Mouse (Mus musculus) liver, embryonic 12.5 days (tissue): Measurements from ENCODE around the gene Nlrx1. TPM values are rescaled to one million over a fixed set of nuclear protein-coding genes. Genes with fewer than 3 reads are reported as not detected.

Experiments used
- ATAC-seq: fragments of 200-750 bp; cut with Nextera tagmentation; 2 replicates; pipeline ENCODE4 v1.8.0; 2017; ENCODE audit warnings: moderate number of reproducible peaks, mild to moderate bottlenecking, moderate library complexity
- H3K27ac ChIP-seq: fragments of 300-500 bp; sonication (generic); 2 replicates; pipeline ENCODE4 v1.5.1; 2016; ENCODE audit warnings: mild to moderate bottlenecking
- H3K27me3 ChIP-seq: fragments of 300-500 bp; sonication (generic); replicated peaks from 2 replicates; pipeline ENCODE4 v1.6.1; 2016; ENCODE audit warnings: mild to moderate bottlenecking, moderate library complexity
- H3K36me3 ChIP-seq: fragments of 300-500 bp; sonication (generic); 2 replicates; pipeline ENCODE4 v1.6.1; 2016; ENCODE audit warnings: mild to moderate bottlenecking, moderate library complexity
- H3K4me1 ChIP-seq: fragments of 300-500 bp; sonication (generic); 2 replicates; pipeline ENCODE4 v1.6.1; 2016
- H3K4me2 ChIP-seq: fragments of 300-500 bp; sonication (generic); 2 replicates; pipeline ENCODE4 v1.6.1; 2016; ENCODE audit warnings: mild to moderate bottlenecking, moderate library complexity
- H3K4me3 ChIP-seq: fragments of 300-500 bp; sonication (generic); 2 replicates; pipeline ENCODE4 v1.5.1; 2016; ENCODE audit warnings: mild to moderate bottlenecking, moderate library complexity
- H3K9ac ChIP-seq: fragments of 300-500 bp; sonication (generic); 2 replicates; pipeline ENCODE4 v1.6.1; 2016; ENCODE audit warnings: mild to moderate bottlenecking, moderate library complexity
- H3K9me3 ChIP-seq: fragments of 300-500 bp; sonication (generic); replicated peaks from 2 replicates; pipeline ENCODE4 v1.6.1; 2016; ENCODE audit warnings: mild to moderate bottlenecking, moderate library complexity
- WGBS: fragments of 180-500 bp; shearing (Covaris S2); methylation state at CpG from one replicate; pipeline ENCODE4 v1.1.7; 2016; ENCODE audit not compliant: insufficient replicate concordance; 5-methylcytosine and 5-hydroxymethylcytosine counted together
- polyA plus RNA-seq: library from polyadenylated mRNA; unstranded; fragments of >200 nt; fragmentation: Nextera tagmentation; extraction: Ambion mirVana; gene quantifications from 2 replicates; pipeline ENCODE4 v1.2.1, GENCODE M21; 2016

Gene Nlrx1
- polyA plus RNA-seq, 1 experiment from 2014 or later: 4.0 TPM

DNA sequence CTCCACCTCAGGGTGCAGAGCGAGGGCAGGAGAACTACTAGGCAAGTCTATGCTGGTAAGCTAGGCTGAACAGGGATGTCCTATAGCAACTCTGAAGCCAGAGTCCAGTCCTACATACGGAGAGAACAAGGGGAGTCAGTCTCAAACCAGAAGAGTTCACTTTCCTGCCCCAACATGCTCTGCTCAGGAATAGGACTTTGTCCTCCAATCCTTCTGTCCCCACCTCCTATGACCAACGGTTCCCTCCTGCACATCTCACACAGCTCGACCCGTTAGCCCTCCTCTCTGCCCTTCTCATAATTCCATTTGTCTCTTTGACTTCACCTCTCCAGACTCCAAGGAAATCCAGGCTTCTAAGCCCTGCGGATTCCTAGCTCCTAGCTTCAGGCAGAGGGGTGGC is 20.5 kb downstream of the Nlrx1 start:
- H3K27me3 ChIP-seq: peaks cover 15% of the 10 kb centered on the region
- ATAC-seq: no peak
- H3K36me3 ChIP-seq: no peaks in the 10 kb centered on the region

DNA sequence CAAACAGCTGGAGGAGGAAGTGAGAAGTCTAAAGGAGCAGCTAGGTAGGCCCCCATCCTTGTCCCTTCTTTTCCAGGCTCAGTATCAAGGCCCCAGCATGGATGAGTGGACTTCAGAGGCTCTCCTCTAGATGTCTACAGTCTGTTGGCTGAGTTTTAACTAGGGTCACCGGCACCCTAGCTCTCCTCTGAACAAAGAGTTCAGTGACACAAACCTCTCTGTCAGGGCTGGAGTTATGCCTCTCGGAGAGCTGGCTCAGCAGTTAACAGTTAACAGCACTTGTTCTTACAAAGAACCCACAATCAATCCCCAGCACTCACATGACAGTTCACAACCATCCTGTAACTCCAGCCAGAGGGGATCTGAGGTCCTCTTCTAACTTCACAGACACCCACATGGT is 24.8 kb downstream of the Nlrx1 start:
- Histone ChIP-seq H3K4me2 (no peak overlapping the region), H3K36me3 (no peaks in the 10 kb centered on the region), H3K9me3 (no peaks in the 10 kb centered on the region), H3K27ac (no peak overlapping the region), H3K4me1 (peaks cover 12% of the 10 kb centered on the region; the same call in 1 of the 2 replicates), H3K27me3 (peaks cover 13% of the 10 kb centered on the region), H3K9ac (no peak overlapping the region), H3K4me3 (no peak overlapping the region)
- 54% methylated on average over 2 of the region's 2 CpGs for WGBS
- no peak for ATAC-seq

More for the DNA sequence above, 20.5 kb downstream of the Nlrx1 start:
- Histone ChIP-seq H3K4me3 (no peak overlapping the region), H3K9me3 (no peaks in the 10 kb centered on the region), H3K4me2 (no peak overlapping the region), H3K9ac (no peak overlapping the region), H3K27ac (no peak overlapping the region), H3K4me1 (peaks cover 30% of the 10 kb centered on the region)
- WGBS: 65% methylated on average over 6 of the region's 6 CpGs

DNA sequence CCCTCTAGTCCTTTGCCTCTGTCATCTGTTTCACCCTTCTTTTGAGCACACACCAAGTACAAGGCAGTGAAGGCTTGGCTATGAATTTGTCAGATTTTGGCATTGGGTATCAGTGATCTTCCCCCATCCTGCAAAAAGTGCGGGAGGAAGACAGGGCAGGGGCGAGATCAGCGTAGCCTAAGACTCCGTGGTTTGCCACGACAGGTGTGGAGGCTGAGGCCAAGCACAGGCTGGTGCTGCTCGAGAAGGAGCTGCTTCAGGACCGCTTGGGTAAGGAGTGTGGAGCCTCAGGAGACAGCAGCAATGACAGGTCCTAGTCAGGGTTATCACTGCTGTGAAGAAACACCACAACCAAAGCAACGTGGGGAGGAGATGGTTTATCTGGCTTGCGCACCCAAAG is 27.0 kb downstream of the Nlrx1 start:
- ATAC-seq: no peak

DNA sequence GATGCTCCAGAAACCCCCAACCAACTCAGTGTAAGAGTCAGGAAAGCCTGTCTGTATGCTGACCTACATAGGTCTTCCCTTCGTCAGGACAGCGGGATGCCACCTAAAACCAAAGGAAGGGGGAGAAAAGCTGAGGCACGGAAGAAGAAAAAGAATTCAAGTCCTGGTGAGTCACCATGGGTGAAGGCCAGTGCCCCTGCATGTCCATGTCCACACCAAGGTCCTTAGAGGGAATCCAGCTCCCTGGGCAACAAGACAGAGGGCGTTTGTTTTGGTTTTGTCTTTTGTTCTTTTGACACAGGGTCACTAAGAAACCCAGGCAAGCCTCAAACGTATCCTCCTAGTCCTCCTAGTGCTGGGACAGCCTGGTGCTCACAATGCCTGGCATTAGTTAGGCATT is 27.5 kb downstream of the Nlrx1 start:
- no peaks in the 10 kb centered on the region for H3K36me3 ChIP-seq
- 59% methylated on average over 5 of the region's 5 CpGs for WGBS
- no peak overlapping the region for H3K4me2 ChIP-seq
- no peak overlapping the region for H3K27ac ChIP-seq
- no peak overlapping the region for H3K9ac ChIP-seq
- H3K27me3 ChIP-seq: peaks cover 13% of the 10 kb centered on the region
- no peak for ATAC-seq
- H3K9me3 ChIP-seq: no peaks in the 10 kb centered on the region
- no peak overlapping the region for H3K4me3 ChIP-seq
- H3K4me1 ChIP-seq: 0 out of 2 replicates have a peak, but pooled peaks cover 3% of the 10 kb centered on the region

More for the DNA sequence above, 27.0 kb downstream of the Nlrx1 start:
- no peaks in the 10 kb centered on the region for H3K36me3 ChIP-seq
- H3K27me3 ChIP-seq: peaks cover 13% of the 10 kb centered on the region
- H3K4me3 ChIP-seq: no peak overlapping the region
- H3K4me2 ChIP-seq: no peak overlapping the region
- WGBS: 40% methylated on average over 9 of the region's 9 CpGs
- no peak overlapping the region for H3K9ac ChIP-seq
- H3K9me3 ChIP-seq: no peaks in the 10 kb centered on the region
- no peak overlapping the region for H3K27ac ChIP-seq
- 0 out of 2 replicates have a peak, but pooled peaks cover 3% of the 10 kb centered on the region for H3K4me1 ChIP-seq

DNA sequence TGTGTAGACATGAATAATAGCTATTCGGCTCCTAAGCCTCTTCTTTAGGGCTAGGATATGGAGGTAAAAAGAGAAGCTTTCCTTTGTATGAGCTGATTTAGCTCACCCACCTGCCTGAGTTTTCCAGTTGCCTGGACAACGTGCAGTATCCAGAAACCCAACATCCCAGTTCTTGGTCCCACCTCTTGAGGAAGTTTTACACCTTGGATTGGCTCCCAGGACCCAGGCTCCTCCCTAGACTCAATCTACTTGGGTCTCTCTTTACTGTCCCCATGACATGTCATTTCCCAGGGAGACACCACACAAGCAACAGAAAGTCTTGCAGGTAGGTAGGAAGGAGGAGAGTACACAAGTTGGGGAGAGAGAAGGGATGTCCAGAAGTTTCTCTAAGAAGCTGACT is 28.0 kb downstream of the Nlrx1 start, which contains the start of gene Ccdc153:
Ccdc153 (plus strand) TSS at position 278 of the 400 bp plus-strand sequence.
- 52% methylated on average over 2 of the region's 2 CpGs for WGBS
- Histone ChIP-seq H3K36me3 (no peaks in the 10 kb centered on the region), H3K4me1 (0 out of 2 replicates have a peak, but pooled peaks cover 3% of the 10 kb centered on the region), H3K9me3 (no peaks in the 10 kb centered on the region), H3K4me3 (no peak within 1 kb of the TSS), H3K4me2 (no peak within 1 kb of the TSS), H3K27me3 (peaks cover 13% of the 10 kb centered on the region), H3K27ac (no peak within 1 kb of the TSS), H3K9ac (no peak within 1 kb of the TSS)
- ATAC-seq: no peak

DNA sequence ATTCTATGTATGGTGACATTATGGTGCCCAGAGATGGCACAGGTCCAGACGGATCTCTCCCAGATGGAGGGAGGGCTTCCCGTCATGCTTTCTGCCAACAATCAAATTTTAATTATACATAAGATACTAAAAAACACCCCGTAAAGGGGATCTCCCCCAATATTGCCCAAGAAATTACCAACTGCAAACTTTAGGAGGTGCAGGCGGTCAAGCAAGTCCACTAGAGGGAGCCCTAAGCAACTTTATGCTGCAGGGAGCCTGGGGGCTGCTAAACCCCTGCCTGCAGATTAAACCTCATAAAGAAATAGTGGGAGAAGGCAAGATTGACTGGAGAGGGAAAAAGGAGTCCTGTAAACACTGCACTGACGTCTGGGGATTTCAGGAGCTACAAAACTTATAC is 29.0 kb downstream of the Nlrx1 start:
- Histone ChIP-seq H3K36me3 (no peaks in the 10 kb centered on the region), H3K9ac (no peak overlapping the region), H3K27me3 (peaks cover 13% of the 10 kb centered on the region), H3K9me3 (no peaks in the 10 kb centered on the region), H3K4me1 (peaks cover 10% of the 10 kb centered on the region), H3K4me2 (no peak overlapping the region), H3K27ac (no peak overlapping the region), H3K4me3 (no peak overlapping the region)
- WGBS: 7% methylated on average over 5 of the region's 5 CpGs
- ATAC-seq: no peak

DNA sequence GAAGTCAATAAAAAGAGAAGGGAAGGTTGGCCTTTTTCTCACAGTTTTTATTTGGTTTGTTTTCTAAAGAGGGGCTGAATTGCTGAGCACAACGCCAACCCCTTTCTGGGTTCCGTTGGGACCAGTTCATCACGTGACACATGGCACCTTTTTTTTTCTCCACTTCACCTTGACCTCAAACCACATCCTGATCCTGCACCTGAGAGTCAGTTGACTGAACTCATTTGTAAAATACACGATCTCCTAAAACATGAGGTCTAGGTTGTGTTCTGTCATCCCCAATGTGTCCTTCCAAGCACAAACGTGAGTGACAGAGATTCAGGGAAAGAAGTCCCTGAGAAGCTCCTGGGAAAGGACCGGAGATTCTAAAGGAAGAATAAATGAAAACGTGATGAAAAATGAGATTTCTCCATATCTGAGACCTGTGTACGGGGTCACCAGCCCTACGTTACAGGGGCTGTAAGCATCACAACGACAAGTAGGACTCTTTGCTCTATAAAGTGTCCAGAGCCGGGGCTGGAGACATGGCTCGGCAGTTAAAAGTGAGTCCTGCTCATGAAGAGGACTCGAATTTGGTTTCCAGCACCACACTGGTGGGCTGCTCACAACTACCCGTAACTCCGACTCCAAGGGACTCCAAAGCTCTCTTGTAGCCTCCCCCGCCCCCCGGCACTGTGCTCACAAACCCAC is 29.8 kb downstream of the Nlrx1 start:
- ATAC-seq: no peak
- WGBS: 68% methylated on average over 17 of the region's 17 CpGs
- H3K9ac ChIP-seq: no peak overlapping the region

DNA sequence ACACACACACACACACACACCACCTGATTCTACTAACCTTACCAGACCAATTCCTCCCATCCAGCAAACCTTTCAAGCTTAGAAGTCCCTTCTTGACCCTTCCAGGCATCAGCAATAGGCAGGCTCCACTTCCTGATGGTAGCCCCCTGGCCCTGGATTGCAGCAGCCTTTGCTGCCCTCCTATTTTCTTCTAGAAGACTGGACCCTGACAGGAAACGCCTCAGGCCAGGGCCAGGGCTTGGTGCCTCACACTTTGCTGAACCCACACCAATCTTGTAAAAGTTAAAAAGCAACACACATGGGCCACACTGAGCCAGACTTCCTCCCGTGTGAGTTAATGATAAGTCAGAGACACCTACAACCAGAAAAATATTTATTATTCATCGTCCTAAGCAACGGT is 31.3 kb downstream of the Nlrx1 start:
- no peak for ATAC-seq
- Histone ChIP-seq H3K27me3 (peaks cover 13% of the 10 kb centered on the region), H3K27ac (no peak overlapping the region), H3K36me3 (no peaks in the 10 kb centered on the region), H3K4me3 (no peak overlapping the region), H3K9me3 (no peaks in the 10 kb centered on the region), H3K4me1 (peaks cover 23% of the 10 kb centered on the region), H3K9ac (no peak overlapping the region), H3K4me2 (no peak overlapping the region)
- 63% methylated on average over 4 of the region's 4 CpGs for WGBS

More for the DNA sequence above, 29.8 kb downstream of the Nlrx1 start:
- Histone ChIP-seq H3K36me3 (no peaks in the 10 kb centered on the region), H3K4me3 (no peak overlapping the region), H3K27ac (no peak overlapping the region), H3K4me1 (peaks cover 11% of the 10 kb centered on the region), H3K4me2 (no peak overlapping the region), H3K9me3 (no peaks in the 10 kb centered on the region), H3K27me3 (peaks cover 13% of the 10 kb centered on the region)

DNA sequence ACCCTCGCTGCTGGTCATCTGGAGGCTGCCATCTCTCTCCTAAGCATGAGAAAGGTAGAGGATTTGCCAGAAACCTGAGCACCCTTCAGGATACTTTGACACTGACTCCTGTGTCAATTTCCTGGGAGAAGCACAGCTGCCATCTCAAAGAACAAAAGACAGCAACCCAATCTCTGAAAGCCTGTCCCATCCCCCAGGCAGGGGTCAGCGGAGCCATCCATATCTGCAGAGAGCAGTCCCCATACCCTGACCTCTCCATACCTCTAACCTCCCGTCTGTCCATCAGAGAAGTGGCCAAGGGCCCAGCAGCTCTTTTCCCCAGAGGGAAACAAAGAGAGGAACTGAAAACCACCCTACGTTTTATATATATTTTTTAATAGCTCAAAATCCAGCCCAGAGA is 31.8 kb downstream of the Nlrx1 start:
- 61% methylated on average over 4 of the region's 4 CpGs for WGBS
- Histone ChIP-seq H3K9ac (no peak overlapping the region), H3K4me2 (no peak overlapping the region)

DNA sequence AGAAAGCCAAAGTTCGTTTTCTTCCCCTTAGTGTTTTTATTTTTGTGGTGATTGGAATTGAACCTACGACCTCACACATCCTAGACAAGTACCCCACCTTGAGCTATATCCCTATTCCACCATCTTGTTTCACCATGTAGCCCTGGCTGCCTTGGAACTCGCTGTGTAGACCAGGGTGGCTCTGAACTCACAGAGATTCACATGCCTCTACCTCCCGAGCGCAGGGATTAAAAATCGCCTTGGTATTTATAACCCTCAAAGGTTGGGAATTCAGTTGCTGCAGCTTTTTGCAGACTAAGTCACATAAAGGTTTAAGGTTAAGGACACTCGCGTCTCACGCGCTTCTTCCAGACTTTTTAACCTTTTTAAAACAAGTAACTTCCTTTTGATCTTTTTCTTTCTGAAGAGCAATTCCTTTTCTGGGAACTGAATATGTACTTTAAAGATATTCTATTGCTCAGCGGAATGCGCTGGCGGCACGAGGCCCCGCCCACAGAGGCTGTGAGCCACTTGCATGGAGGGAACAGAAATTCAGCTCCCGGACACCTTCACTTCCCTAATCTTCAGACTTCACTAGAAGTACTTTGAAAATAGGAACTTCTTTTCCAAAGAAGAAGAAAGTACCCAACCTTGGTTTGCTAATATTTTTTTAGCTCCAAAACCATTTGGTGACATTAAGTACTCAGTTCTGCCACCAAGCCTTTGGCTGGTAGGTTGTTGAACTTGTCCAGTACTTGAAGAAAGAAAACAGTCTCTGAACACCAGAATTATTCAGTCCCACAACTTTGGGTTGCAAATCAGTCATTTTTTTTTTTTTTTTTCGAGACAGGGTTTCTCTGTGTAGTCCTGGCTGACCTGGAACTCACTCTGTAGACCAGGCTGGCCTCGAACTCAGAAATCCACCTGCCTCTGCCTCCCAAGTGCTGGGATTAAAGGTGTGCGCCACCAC is 33.6 kb downstream of the Nlrx1 start:
- H3K4me3 ChIP-seq: peak overlapping the region; percentile 95
- H3K9ac ChIP-seq: peak overlapping the region; percentile 97
- WGBS: 13% methylated on average over 19 of the region's 19 CpGs
- peak overlapping the region; percentile 91 for H3K27ac ChIP-seq
- no peaks in the 10 kb centered on the region for H3K9me3 ChIP-seq
- ATAC-seq: peak; percentile 56
- H3K27me3 ChIP-seq: no peaks in the 10 kb centered on the region
- peaks cover 36% of the 10 kb centered on the region for H3K4me1 ChIP-seq
- peak overlapping the region; percentile 96 for H3K4me2 ChIP-seq
- H3K36me3 ChIP-seq: no peaks in the 10 kb centered on the region

More for the DNA sequence above, 31.8 kb downstream of the Nlrx1 start:
- Histone ChIP-seq H3K4me1 (peaks cover 28% of the 10 kb centered on the region), H3K4me3 (no peak overlapping the region), H3K9me3 (no peaks in the 10 kb centered on the region), H3K27me3 (peaks cover 13% of the 10 kb centered on the region), H3K36me3 (no peaks in the 10 kb centered on the region), H3K27ac (no peak overlapping the region)
- no peak for ATAC-seq

DNA sequence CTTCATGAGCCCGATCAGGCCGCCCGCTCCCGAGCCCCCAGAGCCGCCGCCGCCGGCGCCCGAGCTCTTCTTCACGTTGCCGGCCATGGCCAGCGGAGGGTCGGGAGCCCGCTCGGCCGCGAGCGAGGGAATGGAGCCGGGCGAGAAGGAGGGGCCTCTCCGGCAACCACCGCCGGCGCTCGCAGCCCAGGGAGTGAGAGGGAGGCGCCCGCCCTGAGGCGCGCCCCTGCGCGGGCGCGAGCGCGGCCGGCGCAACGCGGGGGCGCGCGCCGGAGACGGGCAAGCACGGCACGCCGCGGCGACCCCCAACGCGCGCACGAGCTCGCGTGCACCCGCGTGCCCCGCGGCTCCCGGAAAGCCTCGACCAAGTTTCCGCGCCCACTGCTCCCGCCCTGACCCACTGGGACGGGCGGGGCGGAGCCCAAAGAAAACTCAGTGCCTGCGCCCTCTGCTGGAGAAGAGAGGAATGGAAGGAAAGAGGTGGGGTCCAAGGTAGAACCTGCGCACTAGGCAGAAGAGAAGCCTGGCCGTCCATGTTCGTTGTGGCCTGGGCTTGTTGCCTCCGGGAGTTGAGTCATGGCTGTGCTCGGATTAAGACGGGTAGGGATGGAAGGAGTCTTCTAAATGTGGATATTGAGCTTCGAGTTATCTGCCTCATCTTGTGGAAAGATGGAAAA is 34.5 kb downstream of the Nlrx1 start, which contains the start of gene Cbl:
Cbl (minus strand) TSS at position 248 of the 677 bp plus-strand sequence.
- Histone ChIP-seq H3K36me3 (no peaks in the 10 kb centered on the region), H3K27ac (peak within 1 kb of the TSS; percentile 91)
- WGBS: under 1% methylated on average over 76 of the region's 76 CpGs

More for the DNA sequence above, 34.5 kb downstream of the Nlrx1 start, which contains the start of gene Cbl:
- H3K27me3 ChIP-seq: no peaks in the 10 kb centered on the region
- no peaks in the 10 kb centered on the region for H3K9me3 ChIP-seq
- H3K9ac ChIP-seq: peak within 1 kb of the TSS; percentile 97
- H3K4me1 ChIP-seq: peaks cover 38% of the 10 kb centered on the region
- peak within 1 kb of the TSS; percentile 95 for H3K4me3 ChIP-seq
- peak within 1 kb of the TSS; percentile 96 for H3K4me2 ChIP-seq
- ATAC-seq: peak; percentile 91
